Mouse (Mus musculus) C2C12 (cell line): ENCODE data around the gene Ltbp1.

Experiments
- CEBPB ChIP-seq: IDR thresholded peaks from one replicate; pipeline ENCODE4 v1.6.1; 2011; ENCODE audit warnings: low read depth, mild to moderate bottlenecking, control low read depth, moderate library complexity
- CTCF ChIP-seq: IDR thresholded peaks from one replicate; pipeline ENCODE4 v1.5.1; 2011; ENCODE audit not compliant: control insufficient read depth, insufficient read depth, insufficient read length
- MAX ChIP-seq: IDR thresholded peaks from one replicate; pipeline ENCODE4 v1.6.1; 2011; ENCODE audit warnings: mild to moderate bottlenecking, control low read depth
- MYOD1 ChIP-seq: IDR thresholded peaks from one replicate; pipeline ENCODE4 v1.6.1; 2011; ENCODE audit warnings: low read depth; ENCODE audit not compliant: control insufficient read depth, insufficient read length
- MYOG ChIP-seq: IDR thresholded peaks from one replicate; pipeline ENCODE4 v1.6.1; 2011; ENCODE audit not compliant: control insufficient read depth, insufficient read length; ENCODE audit errors: extremely low read depth
- USF1 ChIP-seq: IDR thresholded peaks from one replicate; pipeline ENCODE4 v1.6.1; 2011; ENCODE audit warnings: low read depth, mild to moderate bottlenecking, control low read depth, moderate library complexity

- TF ChIP-seq MYOG (no peak), CTCF (no peak), USF1 (no peak), MAX (no peak), CEBPB (no peak), MYOD1 (no peak)
Measured at GRCm38 (mm10) chr17:75335649-75336048, 330.3 kb downstream of the Ltbp1 start.
